Mouse (Mus musculus): ENCODE results near the gene Ap3s2. TPM values are rescaled to one million over a fixed set of nuclear protein-coding genes. Genes with fewer than 3 reads are reported as not detected.

The Ap3s2 gene
- 15.0 and 19.2 TPM in 2 replicates for polyA plus RNA-seq (2012; rRNA removed; ENCODE audit: low replicate concordance)

DNA sequence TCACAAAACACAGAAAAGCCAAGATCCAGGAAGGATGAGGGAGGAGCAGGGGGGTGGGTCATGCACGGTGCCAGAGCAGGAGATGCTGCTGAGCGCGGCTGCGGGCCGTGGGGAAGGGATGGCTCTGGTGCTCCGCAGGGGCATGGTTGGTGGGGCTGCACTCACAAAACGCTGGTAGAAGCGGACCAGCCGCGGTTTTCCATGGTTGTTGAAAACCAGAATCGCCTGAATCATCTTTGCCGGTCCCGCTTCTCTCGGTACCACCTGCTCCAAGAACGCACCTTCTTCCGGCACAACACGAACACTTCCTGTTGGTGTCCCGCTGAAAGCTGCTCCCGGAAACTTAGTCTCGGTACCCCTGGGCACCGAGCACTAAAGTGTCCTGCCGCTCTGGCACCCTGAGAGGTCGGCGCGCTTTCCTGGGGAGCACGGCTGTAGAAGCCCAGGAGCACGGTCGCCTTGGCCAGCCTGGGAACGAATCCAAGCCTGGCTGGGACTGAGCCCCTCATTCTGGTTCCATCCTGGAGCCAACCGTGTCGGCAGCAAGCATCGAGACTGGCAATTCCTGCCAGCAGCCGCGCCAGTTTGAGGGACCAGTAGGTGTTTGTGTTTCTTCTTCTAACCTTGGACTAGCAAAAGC, at the start of gene Ap3s2:
Ap3s2 (minus strand) TSS at position 306 of the 640 bp plus-strand sequence.

DNA sequence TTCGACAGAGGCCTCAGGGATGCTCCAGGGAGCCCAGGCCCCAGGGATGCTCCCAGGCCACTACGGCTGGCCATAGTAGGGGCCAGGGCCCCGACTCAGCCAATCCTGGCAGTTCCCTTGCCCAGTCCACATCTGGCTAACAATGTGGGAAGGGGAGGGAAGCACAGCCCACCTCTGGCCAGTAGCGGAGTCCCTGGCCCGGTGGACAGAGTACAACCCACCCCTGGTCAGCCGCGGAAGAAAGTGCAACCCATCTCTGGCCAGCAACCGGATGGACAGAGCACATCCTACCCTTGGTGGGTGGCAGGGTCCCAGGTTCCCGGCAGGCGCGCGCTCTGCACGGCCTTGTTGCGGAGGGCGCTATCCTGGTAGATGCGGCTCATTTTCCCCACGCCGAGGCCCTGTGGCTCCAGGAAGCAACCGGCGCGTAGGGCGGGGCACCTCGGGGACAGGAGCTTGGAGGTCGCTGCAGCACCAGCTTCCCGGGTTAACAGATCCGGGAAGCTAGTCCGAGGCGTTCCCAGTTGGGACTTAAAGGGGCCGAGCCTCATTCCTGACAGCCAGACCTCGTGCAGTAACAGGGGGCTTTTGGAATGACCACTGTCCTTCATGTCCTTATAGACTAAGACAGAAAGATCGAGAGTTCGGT, 14.5 kb upstream of the Ap3s2 start, which contains the start of gene Arpin:
Arpin (minus strand) TSS at position 498 of the 649 bp plus-strand sequence.

GRCm38 (mm10) chr7:79860811-79861210, 59.6 kb downstream of the Ap3s2 start, which contains the start of gene Anpep:
Gene Anpep (minus strand): TSS chr7:79861059.

Other genes starting within 250 kb of the Ap3s2 start
- 1.9 and 3.9 TPM in 2 replicates for gene Kif7, start 204.9 kb downstream of the Ap3s2 start, polyA plus RNA-seq (2012; rRNA removed; ENCODE audit: low replicate concordance)
- 1,122 and 1,658 TPM in 2 replicates for gene Plin1, start 187.7 kb downstream of the Ap3s2 start, polyA plus RNA-seq (2012; rRNA removed; ENCODE audit: low replicate concordance)
- gene Pex11a, start 177.5 kb downstream of the Ap3s2 start, polyA plus RNA-seq (2012; rRNA removed; ENCODE audit: low replicate concordance), result 28.4 and 47.4 TPM in 2 replicates
- 2.9 and 3.3 TPM in 2 replicates for gene Wdr93, start 177.5 kb downstream of the Ap3s2 start, polyA plus RNA-seq (2012; rRNA removed; ENCODE audit: low replicate concordance)
- gene Mesp1, start 126.9 kb downstream of the Ap3s2 start, polyA plus RNA-seq (2012; rRNA removed; ENCODE audit: low replicate concordance), result 0.23 and 0.33 TPM in 2 replicates
- 0.45 and 0.63 TPM in 2 replicates for gene Mesp2, start 109.9 kb downstream of the Ap3s2 start, polyA plus RNA-seq (2012; rRNA removed; ENCODE audit: low replicate concordance)
- 61.2 and 98.4 TPM in 2 replicates for gene Anpep, start 59.6 kb downstream of the Ap3s2 start, polyA plus RNA-seq (2012; rRNA removed; ENCODE audit: low replicate concordance)
- gene Arpin, start 14.7 kb upstream of the Ap3s2 start, polyA plus RNA-seq (2012; rRNA removed; ENCODE audit: low replicate concordance), result 10.2 and 15.7 TPM in 2 replicates
- 44.8 and 56.6 TPM in 2 replicates for gene Zfp710, start 104.2 kb upstream of the Ap3s2 start, polyA plus RNA-seq (2012; rRNA removed; ENCODE audit: low replicate concordance)
- 92.3 and 157 TPM in 2 replicates for gene Idh2, start 194.7 kb upstream of the Ap3s2 start, polyA plus RNA-seq (2012; rRNA removed; ENCODE audit: low replicate concordance)